Mouse (Mus musculus) granulocyte monocyte progenitor cell, adult 5-6 weeks (primary cell): ENCODE measurements around the gene Lrrn1. TPM values are rescaled to one million over a fixed set of nuclear protein-coding genes. Genes with fewer than 3 reads are reported as not detected.

Source experiments
- ATAC-seq: replicated peaks from 2 replicates; pipeline ENCODE4 v1.8.0; 2016; ENCODE audit warnings: mild to moderate bottlenecking, moderate TSS enrichment, inconsistent platforms; ENCODE audit not compliant: poor library complexity, severe bottlenecking
- total RNA-seq, 2 experiments: library from RNA; stranded (forward) in 1 of 2; stranded (reverse) in 1 of 2; fragments of 200-712, 200-1000 nt in 1 of 2; fragments of >200 nt in 1 of 2; fragmentation: Nextera tagmentation in 1 of 2; gene quantifications; 2 replicates each; pipeline ENCODE4 v1.2.3; 2014 to 2017

Lrrn1 gene
- not detected in 2 replicates for total RNA-seq (2014; fragmentation: Nextera tagmentation)
- not detected in 2 replicates for total RNA-seq (2017)

DNA sequence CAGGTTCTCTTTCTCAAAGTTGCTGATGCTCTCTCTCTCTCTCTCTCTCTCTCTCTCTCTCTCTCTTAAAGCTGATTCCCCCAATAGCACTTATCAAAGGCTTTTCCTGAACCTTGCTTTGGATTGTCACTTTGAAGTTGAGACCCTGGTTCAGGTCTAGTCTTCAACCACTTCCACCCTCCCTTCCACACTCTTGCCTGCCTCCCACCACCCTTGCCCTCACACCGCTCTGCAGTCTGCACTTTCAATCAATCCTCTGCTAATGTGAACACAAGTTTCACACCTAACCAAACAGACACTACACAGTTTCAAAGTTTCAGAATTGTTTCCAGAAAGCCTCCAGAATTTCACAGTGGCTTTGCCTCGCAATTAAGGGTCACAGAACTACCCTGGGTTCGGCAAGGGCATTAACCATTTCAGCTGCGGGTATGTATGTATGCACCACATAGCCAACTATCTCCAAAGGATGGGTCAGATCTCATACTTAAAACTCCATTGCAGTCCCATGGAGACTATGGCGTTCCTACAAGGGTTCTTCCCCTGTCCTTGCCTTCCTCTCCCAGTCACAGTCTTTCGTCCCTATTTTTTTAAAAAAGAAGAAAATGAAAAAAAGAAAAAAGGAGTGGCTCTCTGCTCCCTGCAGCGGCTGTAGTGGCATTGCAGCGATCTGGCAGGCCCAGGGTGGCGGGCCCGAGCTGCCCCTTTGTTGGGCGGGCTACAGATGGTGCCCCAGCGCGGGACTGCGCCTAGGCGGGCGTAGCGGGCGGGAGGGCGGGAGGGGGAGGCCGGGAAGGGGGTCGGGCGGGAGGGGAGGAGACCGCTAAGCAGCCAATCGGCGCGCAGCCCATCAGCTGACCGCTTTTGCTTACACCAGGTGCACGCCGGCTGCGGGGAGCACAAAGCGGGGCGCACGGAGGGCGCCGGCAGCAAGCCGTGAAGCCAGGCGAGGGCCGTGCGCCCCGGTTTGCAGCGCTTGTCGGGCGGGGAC lies at the start of gene Lrrn1:
Gene Lrrn1 (plus strand): TSS at position 892 of the 988 bp plus-strand sequence.
- peak; percentile 48 for ATAC-seq

DNA sequence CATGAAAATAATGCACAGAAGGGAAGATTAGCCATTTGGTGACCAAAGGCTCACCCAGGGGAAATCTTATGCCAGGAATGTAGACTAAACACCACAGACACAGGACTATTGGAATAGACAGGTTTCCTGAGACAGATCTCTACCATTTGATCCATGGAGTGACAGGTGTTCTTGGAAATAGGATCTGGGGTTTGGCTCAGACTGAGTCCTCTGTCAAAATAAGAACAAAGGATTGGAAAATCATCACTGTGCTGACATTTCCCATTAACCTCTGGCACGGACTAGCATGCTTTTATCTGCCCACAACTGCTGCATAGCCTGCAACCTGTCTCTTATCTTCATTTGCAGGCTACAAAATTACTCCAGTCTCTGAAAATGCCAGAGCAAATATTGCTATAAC lies 35.1 kb upstream of the Lrrn1 start:
- ATAC-seq: no peak

DNA sequence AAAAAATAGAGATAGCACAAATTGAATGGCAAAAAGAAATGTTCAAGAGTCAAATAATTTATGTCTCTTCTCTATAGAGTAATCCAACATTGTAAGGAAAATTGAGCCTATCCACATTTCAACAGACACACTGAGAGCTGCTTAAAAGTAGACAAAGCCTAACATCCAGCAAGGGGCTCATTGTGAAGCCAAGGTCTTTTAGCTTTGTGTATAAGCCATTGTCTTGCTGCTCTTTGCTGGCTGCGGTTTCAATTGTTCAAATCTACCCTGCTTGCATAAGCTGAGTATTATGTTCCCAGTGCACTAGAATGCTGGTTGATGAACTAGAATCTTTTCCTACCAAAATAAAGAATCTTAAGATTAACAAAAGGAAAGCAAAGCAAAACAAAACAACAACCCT lies 33.7 kb upstream of the Lrrn1 start:
- ATAC-seq: no peak

DNA sequence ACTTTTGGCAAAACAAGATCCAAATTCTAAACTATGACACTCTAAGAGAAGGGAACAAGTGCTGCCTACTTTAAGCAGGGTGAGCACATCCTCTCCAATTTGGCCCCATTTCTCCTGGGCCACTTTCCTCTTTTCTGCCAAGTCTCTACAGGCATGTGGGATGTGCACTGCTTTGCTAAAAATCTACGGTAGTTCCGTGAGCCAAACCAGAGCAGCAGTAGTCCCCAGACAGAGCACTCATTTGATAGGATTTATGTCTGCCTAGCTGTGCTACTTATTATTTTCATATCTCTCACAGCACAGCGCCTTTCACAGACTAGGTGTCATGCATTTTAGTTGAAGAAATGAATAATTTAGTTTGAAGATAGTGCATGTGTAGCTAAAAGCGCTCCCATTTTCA lies 15.9 kb upstream of the Lrrn1 start:
- ATAC-seq: no peak

DNA sequence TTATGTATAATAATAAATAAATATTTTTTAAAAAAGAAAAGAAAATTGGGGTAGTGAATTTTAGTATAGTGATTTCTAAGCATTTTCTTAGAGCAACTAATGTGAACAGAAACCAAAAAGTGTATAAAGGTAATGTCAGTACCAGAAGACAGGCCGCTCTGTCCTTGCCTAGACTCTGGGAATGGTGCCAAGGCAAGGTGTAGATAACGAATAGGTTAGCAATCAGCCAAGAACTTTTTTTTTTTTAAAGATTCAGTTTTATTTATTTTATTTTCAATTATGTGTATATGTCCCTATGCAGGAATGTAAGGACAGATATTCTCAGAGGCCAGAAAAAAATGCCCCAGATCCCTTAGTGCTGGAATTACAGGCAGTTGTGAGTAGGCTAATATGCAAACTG lies 5.6 kb upstream of the Lrrn1 start:
- ATAC-seq: no peak

DNA sequence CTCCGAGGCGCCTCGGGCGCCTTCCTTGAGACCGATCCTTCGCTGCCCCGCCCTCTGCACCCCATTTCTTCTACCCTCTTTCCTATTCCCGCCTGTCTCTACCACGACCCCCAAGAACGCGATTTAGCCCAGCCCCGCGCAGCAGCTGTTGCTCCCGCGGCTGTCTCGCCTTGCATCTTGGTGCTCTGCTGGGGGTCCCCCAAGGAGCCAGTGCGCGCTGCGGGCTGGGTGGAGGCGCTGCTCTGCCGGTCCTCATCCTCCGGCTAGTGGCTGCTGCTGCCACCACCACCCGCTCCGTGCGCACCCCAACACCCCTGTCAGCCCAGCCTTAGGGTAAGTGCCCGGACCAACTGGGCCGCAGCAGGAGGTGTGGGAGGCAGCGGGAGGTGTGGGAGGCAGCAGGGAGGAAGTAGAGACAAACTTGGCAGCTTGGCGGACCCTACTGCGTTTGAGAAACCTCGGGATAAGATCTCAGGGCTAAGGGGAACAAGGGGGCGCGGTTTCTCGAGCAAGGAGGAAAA lies 403 bp downstream of the Lrrn1 start:
- ATAC-seq: peak; percentile 35

DNA sequence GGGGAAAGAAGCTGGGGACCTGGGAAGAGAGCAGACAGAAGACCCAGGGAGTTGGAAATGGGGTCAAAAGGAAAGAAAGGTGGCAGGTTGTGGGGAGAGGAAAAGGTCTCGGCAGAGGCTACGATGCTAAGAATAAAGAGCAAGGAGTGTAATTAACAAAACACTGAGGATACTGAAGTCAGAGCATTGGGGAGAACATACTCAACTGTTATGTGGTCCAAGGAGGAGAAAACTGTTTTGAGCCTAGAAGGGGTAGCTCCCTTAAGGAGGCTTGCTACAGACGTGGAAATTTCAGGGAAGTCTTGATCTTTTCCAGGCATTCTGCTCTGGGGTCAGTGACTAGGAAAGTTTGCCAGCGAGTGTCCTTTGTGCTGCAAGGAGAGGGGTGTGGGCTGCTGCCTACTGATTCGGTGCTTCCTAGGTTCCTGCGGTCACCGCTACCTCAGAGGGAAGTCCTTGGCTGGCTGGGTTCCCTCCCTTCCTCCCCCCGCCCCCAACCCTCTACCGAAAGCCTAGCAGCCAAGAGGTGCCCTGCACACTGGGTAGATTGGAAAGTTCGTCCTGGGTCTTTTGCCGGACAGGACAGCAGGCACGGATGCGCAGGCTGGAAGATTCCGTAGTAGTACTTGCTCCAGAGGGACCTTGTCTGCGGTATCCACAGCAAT lies 1.2 kb downstream of the Lrrn1 start:
- 0 out of 2 replicates have a peak, but pooled peaks have one; percentile 27 for ATAC-seq

DNA sequence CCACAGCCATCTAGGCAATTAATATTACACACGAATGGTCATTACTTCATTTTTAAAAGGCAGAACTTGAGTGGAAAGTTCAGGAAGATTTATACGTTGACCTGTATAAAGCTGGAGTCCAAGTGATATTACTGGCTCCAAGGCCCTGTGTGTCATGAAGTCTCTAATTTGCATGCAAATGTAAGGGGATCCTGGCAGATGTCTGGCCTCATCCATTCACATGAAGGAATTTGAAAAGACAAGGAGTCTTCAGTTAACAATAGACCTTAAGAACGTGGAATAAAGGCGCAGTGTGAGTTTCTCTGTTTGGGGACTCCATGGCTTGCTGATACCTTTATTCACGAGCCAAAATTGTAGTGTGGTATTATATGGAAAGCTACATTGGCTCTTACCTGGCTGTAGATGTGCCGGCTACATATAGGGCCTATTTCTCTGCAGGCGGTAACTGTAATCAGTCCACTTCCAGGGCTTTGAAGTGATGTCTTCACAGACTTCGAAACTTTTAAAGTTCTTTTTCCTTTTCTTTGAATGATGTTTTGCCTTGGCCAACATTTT lies 2.0 kb downstream of the Lrrn1 start:
- ATAC-seq: no peak

DNA sequence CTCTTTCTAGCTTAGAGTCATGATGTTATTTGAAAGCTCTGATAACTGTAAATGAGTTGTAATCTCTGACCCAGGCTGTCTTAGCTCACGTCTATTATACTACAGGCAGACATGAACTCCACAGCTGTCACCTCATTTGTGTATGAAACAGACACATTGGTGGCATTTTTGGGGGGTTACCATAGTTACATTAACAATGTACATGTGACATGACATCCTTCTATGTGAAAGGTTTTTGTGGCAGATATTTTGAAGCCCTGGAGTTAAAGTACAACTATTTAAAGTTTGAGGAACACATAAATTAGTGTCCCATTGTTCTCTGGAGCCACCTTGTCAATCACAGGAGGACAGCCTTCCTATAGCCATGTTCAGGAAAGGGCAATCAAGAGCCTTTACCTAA lies 5.0 kb downstream of the Lrrn1 start:
- no peak for ATAC-seq

DNA sequence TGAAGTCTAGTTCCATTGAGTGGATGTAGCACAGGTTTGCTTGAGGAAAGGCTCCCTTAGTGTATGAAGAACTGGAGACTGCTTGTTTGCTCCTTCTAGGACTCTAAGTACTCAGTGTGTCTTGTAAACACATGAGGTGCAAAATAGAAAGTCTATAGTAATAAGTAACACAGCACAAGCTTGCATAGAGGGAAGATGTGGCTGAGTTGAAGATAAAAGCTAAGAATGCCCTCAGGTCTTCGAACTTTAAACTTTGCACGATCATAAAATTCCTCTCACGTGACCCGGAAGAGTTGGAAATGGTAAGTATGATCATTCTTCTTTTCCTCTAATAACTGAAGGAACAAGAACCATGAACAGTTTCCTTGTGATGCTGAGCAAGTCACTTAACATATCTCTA lies 7.1 kb downstream of the Lrrn1 start:
- no peak for ATAC-seq

DNA sequence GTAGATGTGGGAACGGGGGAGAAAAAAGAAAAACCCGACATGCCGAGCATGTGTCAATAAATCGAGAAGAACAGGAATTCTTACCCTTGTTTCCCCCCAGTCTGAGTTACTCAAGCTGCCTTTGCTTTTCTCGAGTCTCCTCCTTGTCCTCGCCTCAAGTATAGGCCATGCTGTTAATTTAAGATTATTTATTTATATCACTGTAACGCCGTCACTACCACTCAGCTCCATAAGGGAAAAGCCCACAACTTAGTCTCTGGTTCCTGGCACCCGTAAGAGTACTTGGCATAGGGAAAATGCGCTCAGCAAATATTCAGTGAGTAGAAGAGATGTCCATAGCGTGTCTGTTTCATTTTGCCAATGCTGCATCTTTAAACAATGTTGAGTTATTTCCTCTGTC lies 11.7 kb downstream of the Lrrn1 start:
- ATAC-seq: no peak

DNA sequence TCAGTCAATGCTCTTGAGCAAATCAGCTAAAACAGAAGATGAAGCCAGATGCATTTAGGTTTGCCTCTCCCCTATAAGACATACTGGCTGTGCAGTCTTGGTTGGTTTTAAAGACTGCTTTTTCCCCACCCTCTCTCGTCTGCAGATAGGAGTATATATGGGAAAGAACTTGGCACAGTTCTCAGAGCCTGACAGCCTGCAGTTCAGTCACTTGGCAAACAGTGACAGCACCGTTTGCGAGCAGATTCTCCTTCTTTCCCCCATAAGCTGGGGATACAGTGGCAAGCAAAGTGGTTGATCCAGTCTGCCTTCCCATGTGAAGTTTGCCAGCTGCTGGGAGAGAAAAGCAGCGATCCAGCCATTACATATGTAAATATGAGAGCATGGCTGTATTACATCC lies 12.3 kb downstream of the Lrrn1 start:
- no peak for ATAC-seq

DNA sequence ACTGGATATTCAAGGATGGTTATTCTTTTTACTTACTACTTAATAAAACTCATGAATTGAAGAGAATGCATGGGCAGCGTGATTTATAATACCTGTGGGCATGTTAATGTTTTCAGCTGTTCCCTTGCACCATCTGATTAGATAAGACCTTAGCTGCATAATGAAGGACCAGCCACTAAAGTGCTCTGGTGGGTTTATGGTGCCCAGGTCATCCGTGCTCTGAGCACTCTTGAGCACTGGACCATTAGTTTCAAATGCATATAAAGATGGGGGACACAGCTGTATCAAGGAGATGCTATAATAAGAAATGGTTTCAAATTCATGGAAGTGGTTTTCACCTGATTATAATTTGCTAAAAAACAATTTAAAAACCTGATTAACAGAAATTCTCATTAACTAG lies 16.7 kb downstream of the Lrrn1 start:
- no peak for ATAC-seq

DNA sequence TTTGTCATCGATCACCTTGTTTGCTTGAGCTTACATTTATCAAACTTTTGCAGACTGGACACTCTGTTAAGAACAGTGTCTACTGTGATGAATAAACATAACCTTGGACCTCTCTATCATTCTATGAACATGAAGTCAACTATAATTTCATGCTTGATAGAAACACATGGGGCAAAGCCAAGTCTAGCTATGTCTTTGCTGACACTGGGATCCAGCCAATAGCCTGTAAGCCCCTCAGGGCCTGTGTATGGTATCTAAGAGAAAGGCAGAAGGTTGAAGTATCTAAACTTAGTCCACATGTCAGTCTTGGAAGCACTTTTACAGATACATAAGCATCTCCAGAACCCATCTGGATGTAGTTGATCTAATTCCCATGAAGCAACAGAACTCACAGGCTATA lies 22.9 kb downstream of the Lrrn1 start:
- no peak for ATAC-seq

DNA sequence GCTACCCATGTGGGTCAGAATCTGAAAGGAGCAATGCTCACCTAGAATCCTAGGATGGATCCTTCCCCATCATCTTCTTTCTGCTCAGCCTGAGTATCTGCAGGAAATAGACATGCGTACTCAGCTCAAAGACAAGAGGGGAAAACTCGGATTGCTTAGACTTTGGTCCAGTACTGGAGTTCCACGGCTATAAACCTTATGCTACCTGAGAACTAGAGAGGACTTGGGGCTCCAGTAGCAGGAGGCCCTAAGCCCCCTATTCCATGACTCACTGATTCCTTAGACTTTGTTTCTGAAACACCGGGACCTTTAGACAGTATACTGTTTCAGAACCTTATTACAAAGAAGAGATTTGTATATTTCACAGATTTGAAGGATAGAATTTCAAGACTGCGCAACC lies 25.8 kb downstream of the Lrrn1 start:
- ATAC-seq: no peak

DNA sequence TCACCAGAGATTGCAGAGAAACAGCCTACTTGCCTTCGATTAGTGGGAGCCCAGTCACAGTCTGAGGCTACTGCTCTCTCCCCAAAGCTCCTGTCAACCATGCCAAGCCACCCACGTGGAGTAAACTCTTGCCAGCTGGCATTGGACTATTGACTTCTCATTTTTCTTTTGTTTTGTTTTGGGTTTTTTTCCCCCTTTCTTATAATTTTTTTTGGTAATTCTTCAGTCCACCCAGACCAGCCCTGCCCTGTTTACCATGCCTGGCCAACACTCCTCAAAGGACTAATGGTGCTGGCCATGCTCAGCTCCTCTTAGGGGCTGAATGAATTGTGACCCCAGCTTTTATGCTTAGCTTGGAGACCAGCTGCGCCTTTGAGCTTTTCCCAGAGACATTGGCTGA lies 27.4 kb downstream of the Lrrn1 start:
- no peak for ATAC-seq

DNA sequence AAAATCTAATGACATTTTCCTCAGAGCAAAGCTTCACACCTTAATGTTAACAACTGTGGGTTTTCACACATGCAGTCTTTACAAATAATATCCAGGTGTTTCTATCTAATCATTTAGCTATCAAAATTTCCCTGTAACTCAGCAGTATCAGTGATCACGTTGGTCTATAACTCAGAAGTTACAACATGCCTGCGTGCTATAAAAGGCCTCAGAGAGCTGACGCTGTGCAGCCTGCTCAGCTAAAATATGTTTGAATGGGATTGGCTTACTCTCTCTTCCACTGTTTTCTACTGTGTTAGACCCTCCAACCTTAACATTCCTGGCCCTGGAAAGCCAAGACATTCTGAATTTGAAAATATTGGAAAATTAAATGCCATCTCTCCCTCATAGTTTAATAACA lies 28.2 kb downstream of the Lrrn1 start:
- no peak for ATAC-seq

DNA sequence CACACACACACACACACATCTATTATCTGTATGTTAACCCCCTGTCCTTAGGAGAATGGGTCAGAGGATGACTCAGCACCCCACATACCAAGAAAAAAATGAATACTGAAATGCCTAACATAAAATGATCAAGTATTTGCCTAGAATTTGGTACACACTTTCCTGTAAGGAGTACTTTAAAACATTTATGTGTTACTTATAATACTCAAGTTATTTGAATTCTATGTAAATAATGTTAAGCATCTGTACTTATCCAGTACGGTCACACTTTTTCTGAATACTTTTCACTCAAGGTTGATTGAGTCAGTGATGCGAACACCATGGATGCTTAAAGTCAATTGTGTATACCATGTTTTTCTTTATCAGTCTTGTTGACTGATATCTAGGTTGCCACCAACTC lies 32.7 kb downstream of the Lrrn1 start:
- no peak for ATAC-seq

DNA sequence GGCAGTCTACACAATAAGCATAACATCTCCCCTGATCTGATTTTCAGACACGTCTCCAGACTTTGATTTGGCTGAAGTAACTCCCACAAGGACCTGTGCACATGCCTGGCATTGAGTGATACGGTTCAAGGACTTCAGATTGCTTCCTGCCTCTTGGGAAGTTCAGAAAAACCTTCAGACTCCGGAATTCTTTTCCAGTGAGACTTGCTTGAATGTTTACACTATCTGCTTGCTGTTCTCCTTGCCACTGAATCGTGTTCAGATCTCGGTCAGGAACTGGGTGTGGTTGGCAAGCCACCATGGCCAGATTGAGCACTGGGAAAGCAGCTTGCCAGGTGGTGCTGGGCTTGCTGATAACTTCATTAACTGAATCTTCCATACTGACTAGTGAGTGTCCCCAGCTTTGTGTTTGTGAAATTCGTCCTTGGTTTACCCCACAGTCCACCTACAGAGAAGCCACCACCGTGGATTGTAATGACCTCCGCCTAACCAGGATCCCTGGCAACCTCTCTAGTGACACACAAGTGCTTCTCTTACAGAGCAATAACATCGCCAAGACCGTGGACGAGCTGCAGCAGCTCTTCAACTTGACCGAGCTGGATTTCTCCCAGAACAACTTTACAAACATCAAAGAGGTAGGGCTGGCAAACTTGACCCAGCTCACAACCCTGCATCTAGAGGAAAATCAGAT lies 37.5 kb downstream of the Lrrn1 start:
- ATAC-seq: no peak

DNA sequence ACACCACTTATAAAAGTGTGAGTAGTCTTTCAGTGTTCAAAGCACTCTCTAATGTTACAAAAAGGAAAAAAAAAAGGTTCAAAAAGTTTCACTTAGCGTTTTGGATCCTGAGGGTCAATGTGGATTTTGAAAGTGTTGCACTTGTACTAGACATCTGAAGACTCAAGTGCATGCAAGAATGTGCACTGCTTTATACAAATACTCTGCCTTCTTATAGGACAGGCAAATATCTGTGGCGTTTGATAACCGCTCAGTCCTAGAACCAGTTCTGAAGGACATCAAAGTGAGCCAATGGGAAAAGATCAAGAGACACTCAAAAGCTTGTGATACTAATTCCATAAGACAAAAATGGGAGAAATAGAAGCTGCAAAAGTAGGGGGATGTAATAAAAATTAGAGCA lies 45.0 kb downstream of the Lrrn1 start:
- no peak for ATAC-seq
